Mouse (Mus musculus) cerebellum, adult 9-10 months (tissue): ENCODE measurements at regions not wholly inside any gene's neighbourhood (a gene's known extent, or its start where the extent isn't known, plus 50 kb on each side); places are given as distances from the start of the nearest gene placed in this dataset.
A peak's percentile ranks its signal among the peaks of the same experiment; 100 is the strongest.
"Not testable (repeated sequence)": the region's sequence is repeated elsewhere in the genome, so short reads cannot be mapped to it uniquely, and the experiment has no call there.

Experiments used
- DNase-seq: peaks from one replicate; pipeline ENCODE4 v3.0.0; 2022

DNA sequence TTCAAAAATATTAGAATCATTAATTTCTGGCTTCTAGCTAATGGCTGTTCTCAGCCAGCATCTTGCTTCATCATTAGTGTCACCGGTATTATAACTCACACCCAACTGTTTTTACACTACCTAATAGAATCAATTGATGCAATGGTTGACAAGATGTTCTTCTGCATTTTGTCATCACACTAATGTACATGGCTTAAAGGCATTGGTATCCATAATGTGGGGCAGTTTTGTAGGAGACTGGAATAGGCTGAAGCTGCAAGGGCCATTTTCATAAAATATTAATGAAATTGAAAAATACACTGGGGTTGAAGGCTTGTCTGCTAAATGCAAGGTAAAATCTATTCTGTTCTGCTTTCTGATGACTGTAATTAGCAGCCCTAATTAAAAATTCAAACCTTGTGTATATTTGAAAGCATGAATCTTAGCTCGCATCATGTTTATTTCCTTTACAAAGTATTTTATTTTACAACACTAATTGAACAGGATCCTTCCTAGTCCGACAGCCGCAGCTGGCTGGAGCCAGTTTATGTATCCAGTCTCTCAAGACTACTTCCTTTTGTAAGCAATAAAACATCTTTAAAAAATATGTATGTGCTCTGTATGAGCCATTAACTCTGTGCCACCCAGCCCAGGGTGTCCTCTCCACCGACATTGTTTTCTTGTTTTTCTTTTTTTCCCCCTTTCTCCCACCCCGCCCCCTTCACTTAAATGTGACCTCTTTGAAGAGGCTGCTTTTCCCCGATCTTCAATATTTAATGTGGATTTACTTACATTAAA lies 259.6 kb downstream of the Pou4f1 start:
- no peak for DNase-seq

DNA sequence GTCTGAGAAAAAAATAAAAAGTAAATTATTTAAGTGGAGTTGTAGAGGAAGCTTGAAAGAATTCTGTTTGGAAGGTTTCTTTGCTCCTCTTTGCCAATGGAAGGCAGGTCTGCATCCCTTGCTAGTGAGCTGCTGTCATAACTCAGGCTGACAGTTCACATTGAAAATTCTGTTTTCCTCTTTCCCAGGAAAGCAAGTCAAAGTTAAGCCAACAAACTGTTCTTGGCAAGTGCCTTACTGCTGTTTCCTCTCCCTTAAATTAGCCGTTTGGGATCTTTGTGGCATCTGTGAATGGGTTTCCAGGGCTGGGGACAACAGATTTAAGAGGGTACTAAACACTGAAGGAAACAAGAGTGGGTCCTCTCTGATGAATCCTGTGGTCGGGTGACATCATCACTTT lies 261.2 kb downstream of the Pou4f1 start:
- DNase-seq: no peak

DNA sequence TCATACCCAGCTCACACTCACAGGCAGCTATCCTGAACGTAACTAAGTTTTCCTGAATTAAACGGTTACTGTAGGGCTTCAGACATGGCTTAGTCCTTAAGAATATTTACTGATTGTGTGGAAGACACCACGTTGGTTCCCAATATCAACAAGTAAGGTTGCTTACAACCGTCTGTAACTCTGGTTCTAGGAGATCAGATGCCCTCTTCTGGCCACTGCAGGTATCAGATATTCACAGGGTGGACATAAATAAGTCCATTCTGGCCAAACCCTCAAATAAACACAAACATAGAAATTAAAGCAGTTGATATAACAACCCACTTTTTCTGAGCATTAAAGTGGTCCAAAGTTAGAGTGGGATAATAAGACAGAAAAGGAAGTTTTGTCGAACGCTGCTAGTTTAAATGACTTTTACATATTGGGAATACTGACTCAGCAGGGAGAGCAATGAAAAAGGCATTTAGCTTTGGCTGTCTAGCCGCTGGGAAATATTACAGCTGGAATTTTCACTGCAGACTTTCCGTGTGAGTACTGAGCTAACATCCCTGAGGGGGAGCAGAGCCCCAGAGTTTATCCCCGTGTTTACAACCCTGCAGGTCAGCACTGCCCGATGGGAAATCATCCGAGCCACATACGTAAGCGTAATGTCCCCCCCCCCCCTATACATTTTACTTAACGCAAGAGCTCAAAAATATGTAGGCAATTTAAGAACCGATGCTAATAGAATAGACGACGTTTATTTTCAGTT lies 264.4 kb downstream of the Pou4f1 start:
- no peak for DNase-seq

DNA sequence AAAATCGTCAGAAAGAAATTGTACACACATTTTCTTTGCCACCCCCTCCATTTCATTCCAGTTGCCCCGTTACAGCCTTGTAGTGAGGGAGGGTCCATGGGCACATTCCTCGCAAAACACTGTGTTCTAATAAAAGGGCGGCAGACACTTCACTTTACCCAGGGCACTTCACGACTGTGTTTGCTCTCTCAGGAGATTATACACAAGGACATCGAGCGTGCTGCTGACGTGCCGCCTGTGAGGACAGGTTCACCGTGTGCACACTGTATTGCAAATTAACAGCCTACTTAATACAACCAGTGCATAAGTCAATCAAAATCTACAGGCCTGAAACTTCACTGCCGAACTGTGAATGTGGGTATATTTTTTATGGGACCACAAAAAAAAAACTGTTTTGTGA lies 274.6 kb downstream of the Pou4f1 start:
- no peak for DNase-seq

DNA sequence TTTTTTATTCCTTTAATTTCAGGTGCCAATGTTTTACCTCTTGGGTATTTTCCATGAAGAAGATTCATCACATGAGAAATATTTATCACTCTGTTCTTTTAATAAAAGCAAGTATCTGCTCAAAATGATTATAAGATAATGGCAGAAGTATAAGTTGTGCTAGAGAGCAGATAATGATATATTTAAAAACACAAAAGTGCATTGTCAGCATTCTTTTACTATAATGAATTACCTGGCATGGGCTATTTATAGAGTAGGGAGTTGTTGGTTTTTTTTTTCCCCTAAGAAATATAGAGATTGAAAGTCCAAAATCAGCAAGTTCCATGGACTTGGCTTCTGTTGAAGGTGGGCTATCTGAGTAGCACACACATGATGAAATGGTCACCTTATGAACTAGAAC lies 292.7 kb downstream of the Pou4f1 start:
- DNase-seq: no peak

DNA sequence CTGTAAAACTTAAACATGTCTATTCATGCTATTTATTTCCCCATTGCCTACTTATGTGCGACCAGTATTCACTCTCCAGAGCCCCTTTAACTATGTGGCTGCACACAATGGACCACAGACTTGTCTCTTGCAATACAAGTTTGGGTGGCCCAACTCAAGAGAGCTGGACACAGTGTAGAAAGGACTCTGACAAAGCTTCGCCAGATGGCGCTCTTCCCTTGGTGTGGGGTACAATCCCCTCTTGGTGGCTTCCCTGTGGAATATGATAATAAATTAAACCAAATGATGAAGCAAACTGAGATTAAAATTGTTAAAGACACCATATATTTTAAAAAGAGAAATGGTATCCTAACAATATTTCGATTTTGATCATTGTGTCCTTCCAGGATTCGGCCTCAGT lies 302.6 kb upstream of the Ednrb start:
- peak; percentile 7 for DNase-seq

DNA sequence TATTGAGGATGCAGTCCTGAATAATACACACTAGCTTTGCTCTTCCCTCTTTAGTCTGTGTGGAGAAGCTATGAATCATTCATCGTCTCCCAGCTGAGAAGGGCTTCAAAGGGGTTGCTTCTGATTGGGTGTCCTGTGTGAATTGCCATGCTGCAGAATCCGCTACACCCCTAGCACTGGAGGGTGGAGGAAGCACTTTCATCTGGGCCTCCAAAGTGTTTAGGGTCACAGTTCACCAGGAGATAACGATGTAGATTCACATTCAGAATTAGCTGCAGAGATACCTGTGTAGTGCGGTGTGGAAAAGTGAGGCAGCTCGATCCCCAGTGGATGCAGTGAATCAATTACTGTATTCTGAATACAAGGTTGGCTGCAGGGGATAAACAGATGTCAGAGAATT lies 301.2 kb upstream of the Ednrb start:
- no peak for DNase-seq

DNA sequence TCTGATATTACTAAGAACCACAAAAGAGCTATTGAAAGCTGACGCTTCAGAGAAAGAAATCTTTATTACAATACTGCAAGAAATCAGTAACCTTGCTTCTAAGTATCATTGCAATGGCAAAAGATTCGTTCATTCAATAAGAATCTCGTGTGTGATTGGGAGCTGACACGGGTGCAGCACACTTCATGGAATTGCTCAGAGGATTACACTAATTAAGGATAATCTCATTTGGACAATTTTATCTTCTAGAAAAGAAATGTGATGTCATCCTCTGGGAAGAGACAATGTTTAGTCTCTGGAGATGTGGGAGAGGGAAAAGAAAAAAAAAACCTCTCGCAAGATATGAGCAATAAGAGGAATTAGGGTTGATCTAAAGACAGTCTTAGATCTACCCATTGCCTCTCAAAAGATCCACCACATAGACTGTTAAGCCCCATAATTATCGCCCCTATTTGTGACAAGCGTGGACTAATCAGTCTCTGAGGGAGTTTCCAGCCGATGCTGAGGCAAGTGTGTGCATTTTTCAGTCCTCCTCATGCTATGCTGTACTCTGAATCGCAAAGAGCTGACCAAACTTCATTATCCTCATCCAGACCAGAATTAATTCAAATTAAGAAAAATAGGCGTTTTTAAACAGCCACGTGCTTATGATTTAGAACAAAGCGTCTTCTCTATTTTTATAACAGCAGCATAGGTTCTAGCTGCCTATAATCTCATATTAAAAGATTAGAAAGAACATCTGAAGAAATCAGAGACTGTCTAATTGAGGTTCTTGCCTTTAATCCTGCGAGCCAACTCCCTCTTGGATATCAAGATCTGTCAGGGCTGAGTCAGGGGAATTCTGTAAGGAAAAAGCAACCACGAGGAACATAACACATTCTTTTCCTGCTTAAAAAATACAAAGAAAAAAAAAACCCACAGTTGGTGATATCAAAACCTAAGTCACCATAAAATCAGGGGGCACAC lies 271.1 kb upstream of the Ednrb start:
- DNase-seq: no peak

DNA sequence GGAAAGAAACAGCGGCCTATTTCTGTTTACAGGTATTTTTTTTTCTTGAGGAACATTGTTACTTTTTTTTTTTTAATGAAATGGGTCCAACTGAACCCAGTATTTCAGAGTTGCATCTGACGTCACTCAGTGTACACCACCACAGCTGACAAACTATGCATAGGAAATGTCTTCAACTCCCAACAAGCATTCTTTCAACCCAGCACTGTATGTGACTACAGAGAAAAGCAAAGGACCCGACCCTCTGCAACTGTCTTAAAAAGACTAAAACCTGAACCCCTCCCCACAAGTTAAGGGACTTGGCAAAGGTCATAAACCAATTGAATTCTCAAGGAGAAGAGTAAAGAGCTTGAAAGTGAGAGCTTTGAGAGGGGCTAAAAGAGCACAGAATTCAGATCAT lies 270.0 kb upstream of the Ednrb start:
- no peak for DNase-seq

DNA sequence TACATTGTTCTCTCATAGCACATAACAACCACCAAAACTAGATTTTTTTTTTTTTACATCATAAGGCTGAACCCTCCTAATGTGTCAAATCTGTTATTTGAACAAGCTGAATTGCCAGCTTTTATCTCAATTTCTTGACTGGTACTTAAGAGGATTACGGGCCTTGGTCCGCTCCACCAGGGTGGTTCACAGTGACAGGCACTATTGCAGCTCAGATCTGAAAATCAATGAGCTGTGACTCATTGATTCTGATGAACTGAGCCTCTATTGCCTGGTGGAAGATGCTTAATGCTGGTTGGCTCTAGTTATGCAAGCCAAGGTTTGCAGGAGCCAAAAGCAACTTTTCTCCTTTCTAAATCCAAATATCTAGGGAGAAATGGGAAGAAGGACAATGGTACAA lies 269.2 kb upstream of the Ednrb start:
- DNase-seq: no peak

DNA sequence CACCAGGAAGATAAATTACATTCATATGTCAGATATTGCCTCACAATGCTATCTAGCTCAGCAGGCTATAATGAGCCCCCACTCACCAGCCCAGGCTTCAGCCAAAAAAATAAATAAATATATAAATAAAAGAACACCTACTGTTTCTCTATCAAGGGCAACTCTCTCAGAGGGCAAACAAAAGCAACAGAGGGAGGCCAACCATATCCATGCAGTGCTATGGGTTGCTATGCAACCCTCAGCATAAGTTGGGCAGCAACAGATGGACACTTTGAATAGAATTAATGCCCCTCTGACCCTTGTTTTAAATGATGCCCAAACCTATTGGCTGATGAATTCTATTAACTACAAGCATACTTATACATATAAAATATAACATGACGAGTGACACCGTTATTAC lies 242.2 kb upstream of the Ednrb start:
- DNase-seq: no peak

DNA sequence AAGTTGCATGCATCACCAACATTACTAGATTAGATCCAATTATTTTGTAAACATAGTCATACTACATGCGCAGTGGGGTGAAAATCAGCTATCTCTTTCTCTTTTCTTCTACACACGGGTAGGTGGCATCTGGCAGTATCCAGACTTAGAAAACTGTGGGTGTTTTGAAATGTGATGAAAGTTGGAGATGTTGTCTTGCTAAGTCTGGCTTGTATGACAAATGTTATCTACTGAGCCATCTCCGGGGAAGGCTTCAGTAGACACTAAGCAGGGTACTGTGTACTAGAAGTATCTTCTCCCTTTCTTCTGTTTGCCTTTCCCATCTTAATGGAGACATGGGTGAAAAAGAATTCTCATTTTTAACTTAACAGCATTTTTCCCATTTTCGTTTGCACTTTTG lies 220.0 kb upstream of the Ednrb start:
- not testable (repeated sequence) for DNase-seq

DNA sequence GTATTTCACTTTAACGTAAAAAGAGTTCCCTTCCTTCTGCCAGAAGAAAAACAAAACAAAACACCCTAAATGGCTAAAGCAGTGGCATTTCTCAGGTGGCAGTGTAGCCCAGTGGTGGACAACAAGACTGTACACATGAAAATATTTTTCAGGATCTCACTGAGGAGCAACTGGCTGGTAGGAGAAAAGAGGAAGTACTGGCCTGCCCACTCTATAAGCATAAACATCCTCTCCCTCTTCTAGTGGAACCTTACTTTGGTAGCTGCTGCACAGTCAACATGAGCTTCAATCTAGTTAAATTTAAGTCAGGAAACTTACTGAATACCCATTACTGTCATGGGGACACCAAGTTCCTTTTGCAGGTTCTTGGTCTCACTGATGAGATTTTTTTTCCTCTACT lies 209.5 kb upstream of the Ednrb start:
- DNase-seq: no peak

DNA sequence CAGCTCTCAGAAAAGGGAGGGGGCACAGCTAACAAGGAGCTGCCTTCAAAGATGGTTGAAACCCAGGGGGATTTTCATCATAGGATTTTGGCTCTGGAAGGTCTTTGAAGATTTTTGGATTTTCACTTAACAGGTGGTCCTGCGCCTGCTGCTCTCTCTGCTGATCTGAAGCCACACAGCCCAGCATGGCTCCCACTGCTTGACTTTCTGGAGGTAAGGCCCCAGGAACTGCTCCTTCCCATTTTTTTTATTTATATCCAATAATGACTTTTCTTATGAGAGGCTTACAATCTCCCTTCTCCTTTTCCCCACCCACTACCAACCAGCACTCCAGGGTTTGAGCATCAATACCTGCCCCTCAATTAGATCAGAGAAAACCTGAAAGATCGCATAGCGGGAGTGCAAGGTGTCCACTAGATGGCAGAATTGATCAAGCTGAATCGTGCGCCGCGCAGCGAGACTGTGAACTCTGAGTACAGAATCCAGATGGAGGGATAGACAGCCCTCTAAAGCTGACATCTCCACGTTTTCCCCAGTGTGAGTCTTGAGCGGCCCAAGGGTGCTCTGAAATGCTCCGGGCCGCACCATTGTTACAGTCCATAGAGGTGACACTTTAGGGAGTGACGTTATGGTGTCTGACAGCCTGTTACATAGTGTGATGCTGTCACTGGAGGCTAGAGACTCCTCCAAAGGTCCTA lies 194.6 kb upstream of the Ednrb start:
- peak; percentile 37 for DNase-seq

DNA sequence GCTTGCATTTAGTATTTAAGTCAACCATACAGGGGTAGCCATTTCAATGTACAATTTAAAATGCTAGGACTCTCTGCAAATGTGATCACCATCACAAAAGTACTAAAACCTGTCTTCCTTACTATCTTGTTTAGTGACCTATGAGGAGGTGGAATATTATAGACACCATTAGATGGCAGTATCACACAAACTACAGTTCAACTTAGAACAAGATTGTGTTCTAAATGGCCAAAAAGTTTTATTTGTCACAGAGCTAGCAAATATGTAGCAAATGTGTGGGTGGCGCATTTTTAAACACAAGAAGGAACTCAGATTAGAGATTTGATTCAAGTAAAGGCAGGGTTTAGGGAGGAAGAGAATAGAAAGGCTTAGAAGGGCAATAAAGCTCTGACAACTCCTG lies 189.4 kb upstream of the Ednrb start:
- DNase-seq: no peak

DNA sequence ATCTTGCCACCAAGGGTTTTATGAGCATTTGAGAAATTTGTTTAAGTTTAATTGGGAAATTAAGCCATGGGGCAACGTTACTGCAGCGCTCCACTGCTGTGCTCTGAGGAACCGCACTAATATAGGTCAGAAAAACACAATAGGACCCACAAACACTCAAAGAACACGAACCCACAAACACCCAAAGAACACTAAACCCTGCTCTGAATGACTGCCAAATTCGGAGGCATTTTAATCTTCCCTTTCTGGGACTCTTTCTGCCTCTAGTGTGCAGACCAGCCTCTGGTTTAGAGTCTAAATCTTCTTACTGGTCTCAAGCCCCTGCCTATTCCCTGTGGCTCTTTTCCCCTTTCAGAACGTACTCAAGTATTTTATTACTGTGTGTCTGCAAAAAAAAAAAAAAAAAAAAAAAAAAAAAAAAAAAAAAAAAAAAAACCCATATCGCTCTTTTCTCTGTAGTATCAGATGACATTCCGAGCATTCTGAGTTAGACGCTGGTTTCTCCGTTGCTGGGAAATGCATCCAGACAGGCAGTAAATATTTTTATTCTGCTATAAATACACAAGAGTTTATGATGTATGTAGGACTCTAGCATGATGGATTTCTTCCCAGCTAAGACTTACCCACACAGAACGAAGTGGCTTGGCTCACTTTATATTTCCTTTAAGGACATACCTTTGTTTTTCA lies 186.7 kb upstream of the Ednrb start:
- DNase-seq: no peak

DNA sequence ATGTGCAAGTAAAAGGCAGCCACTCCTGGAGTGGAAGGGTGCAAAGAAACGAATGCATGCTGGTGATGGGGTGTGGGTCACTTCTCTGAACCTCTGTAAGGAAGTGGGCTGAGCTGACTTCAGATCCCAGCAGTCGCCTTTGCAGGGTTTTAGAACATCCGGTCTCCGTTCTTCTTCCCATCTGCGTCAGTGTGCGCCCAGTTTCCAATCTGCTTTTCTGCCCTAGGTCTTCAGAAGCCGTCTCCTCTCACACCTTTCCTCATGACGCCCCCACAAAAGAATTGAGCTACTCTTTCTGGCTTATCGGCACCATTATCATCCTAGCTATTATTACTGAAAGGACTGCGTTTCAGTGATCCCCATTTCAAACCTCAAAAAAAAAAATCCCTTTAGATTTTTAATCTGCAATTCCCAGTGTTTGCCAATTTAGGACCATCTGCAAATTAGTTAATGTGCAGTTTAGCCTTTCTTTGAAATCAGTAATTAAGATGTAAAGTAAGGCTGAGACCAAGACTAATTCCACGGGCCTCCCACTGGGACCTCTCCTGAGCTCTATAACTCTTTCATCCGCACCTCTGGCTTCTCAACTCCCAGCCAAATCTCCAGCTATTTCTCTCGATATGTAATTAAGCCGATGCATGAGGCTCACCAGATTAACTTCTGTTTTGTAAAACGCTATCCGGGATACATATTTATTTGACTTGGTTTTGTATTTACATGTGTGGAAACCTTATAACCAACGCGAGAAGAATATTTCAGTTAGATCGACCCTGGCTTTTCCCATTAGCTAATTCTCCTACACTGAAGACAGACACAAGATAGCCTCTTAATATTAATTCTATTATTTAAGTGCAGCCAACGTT lies 185.7 kb upstream of the Ednrb start:
- DNase-seq: no peak

DNA sequence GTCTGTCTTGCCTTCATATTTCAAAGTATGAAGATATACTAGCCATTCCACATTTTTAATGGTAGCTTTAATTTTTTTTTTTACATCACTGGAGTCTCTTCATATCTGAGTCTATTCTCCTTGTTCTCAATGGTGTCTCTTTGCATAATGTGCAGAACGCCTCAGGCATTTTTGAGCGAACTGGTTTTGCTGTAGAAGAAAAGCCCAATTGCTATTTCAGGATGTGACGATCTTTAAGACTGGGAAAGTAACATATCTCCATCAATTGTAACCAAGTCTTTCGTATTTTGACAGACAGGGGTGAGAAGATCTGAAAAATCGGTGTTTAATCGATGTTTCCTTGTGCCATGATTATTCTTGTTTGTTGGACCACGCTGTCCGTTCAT lies 183.7 kb upstream of the Ednrb start:
- no peak for DNase-seq

DNA sequence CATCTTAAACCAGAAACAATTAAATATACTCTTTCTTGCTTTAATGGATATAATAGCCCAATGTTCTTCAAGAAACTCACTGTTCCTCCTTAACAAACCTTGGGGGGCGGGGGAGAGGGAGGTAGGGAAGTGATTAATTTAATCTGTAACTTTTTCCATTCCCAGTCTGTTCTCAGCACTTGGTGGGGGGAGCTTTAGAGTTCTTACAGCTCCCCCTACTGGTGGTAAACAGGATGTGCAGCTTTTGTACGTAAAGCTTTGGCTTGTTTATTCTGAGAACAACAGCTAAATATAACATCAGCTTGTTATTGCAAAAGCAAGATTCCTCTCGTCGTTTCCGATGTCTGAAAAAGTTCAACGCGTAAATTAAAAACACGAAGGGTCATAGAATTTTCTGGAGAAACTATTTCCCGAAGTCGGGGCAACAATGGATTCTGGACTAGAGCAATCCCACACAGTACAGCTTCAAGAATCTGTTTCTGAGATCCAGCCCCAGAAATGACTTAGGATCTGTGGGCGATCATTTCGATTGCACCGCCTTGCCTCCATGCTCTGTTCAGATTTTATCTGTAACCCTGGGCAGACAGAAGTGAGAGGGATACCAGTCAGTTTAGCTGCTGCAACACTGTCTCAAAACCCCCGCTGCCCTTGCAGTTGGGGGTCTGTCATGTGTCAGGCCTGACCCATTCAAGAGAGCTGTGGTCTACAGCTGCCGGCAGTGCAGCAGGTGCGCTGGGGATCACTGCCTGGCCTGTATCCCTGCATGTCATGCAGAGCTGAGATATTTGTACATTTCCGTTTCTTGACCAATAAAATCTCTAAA lies 183.1 kb upstream of the Ednrb start:
- peak; percentile 27 for DNase-seq

DNA sequence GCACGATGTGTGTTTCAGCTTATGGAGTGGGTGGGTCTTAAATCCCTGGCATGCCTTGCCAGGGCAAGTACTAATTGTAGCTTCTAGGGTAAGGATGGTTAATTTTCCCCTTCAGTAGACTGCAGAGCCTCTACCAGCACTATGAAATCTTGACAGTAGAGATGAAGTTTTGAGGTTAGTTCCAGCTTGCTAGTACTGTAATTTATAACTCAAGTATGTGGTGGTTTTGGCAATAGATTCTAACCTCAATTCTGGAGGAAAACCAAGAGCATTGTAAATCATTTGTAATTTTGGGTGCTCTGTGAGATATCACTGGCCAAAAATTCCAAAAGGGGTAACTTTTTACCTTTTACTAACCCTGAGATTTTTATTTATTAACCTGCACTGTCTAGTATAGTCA lies 164.3 kb upstream of the Ednrb start:
- no peak for DNase-seq
